Mouse (Mus musculus): Measurements from ENCODE around the gene Acsm1.

Gene Acsm1

DNA sequence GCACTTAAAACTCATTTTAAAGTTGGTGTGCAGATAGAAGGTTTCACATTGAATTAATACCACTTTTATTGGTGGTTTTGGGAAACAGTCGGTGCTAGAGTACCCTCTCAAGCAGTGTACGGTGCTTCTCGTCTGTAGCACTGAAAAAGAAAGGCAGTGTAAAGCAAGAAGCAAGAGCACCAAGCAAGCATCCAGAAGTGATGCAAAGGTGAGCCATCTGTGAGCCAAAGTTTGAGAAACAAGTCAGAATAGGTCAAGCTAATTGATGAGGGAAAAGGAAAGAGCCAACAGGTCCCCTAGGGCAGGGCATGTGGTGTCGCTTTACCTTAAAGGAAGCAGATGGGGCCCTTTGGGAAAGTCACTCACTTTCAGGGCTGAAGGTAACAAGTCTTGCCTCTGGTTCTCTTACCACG, at the start of gene Acsm1:
Gene Acsm1 (plus strand): TSS at position 363 of the 413 bp plus-strand sequence.
- DNase-seq = no peak

DNA sequence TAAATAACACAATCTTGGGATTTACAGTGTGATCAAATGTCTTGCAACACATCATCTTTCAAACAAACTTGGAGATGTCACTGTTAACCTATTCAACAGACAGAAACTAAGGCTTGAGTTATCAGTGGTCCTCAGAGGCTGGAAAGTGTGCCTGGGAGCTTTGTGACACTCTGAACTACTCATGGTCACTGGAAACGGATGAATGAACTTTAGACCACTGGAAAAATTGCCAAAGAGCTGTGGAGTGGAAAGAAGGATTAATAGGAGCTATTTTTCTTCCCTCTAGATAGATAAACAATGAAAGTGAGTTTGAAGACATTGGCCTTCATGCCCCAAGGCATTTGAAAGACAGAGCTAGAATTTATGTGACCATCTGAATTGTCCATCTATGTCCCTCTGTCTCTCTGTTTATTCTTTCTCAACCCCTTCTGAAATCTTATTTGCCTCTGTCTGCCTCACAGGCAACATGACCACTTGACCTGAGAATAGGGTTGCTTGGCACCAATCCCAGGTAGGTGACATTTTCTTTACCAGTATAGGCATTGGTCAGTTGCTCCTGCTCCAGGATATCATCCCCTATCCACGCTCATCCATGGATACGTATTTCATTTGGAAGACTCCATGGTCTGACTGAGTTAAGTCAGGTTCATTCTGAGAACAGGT, 46.9 kb upstream of the Acsm1 start:
- peak; percentile 88 for DNase-seq

- DNase-seq = peak; percentile 81
Measured at GRCm38 (mm10) chr7:119560452-119560835, 46.4 kb upstream of the Acsm1 start.

- peak; percentile 78 for DNase-seq
Measured at GRCm38 (mm10) chr7:119561441-119561840, 45.4 kb upstream of the Acsm1 start.

GRCm38 (mm10) chr7:119562476-119562875, 44.4 kb upstream of the Acsm1 start:
- DNase-seq = peak; percentile 76

- DNase-seq = peak; percentile 89
Measured at GRCm38 (mm10) chr7:119594530-119595107, 12.2 kb upstream of the Acsm1 start.

GRCm38 (mm10) chr7:119595306-119595705, 11.5 kb upstream of the Acsm1 start:
- DNase-seq = no peak

- peak; percentile 88 for DNase-seq
Measured at GRCm38 (mm10) chr7:119596536-119596935, 10.3 kb upstream of the Acsm1 start.

GRCm38 (mm10) chr7:119601195-119601953, 5.5 kb upstream of the Acsm1 start:
- peak; percentile 87 for DNase-seq

DNA sequence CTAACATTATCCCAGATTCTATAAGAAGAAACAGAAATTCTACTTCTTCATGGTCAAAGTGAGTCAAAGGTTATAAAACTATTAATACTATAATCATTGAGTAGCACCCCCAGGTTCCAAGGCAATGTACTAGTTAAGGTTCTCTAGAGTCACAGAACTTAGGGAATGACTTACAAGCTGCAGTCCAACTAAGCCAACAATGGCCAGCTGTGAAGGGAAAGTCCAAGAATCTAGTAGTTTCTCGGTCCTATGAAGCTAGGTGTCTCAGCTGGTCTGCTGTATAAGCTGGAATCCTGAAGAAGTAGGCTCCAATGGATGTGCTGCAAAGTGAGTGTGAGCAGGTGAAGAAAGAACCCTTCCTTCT, 4.9 kb upstream of the Acsm1 start:
- DNase-seq = peak; percentile 75

GRCm38 (mm10) chr7:119604903-119605483, 1.8 kb upstream of the Acsm1 start:
- DNase-seq = peak; percentile 92

GRCm38 (mm10) chr7:119605926-119606663, 731 bp upstream of the Acsm1 start:
- DNase-seq = peak; percentile 86

DNA sequence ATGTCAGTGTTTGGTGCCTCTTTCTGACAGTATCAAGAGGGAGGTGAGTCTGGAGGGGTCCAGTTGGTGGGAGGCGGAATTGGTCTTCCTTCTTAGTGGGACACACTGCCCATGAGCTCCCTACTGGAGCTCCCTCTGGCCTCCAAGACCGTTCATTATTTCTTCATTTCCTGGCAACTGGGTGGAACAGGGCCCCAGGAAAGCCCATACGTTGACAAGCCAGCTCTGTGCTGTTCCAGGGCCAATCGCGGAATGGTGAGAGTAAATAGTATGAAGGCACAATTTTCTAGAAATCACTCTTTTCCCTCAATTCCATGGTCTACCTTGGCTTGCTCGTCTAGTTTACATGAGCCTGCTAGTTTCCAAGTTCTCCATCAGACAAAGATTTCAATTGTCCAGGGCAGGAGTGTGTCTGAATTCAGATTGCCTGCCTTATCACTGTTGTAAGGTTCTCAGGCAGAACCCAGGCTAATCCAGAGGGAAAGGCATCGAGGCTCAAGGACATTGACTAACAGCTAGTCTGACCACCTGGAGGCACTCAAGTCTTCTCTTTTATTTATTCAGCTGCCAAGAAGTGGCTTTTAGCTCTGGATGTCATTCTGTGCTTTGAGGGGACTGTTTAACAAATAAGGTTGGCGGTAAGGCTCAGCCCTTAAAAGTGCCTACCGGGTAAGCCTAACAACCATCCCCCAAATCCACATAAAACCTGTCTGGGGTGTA, 1.1 kb downstream of the Acsm1 start:
- peak; percentile 48 for DNase-seq

GRCm38 (mm10) chr7:119616531-119616930, 9.7 kb downstream of the Acsm1 start:
- peak; percentile 75 for DNase-seq

DNA sequence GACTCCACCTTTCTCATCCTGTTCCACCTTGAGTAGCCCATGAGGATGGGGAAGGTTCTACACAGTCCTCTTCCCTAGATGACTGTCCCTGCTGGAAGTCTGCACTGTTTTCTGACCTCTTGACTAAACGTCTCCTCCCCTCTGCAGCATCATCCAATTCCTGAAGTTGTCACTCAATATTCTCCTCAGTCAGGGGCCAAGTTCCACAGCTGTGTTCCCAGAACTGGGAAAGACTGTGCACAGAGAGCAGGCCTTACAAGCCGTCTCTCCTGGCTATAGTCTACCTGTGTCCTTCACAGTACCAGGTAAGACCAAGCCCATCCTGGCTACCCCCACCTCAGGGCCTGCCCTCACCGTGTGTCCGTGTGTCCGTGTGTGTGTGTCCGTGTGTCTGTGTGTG, 10.8 kb downstream of the Acsm1 start:
- peak; percentile 82 for DNase-seq

DNA sequence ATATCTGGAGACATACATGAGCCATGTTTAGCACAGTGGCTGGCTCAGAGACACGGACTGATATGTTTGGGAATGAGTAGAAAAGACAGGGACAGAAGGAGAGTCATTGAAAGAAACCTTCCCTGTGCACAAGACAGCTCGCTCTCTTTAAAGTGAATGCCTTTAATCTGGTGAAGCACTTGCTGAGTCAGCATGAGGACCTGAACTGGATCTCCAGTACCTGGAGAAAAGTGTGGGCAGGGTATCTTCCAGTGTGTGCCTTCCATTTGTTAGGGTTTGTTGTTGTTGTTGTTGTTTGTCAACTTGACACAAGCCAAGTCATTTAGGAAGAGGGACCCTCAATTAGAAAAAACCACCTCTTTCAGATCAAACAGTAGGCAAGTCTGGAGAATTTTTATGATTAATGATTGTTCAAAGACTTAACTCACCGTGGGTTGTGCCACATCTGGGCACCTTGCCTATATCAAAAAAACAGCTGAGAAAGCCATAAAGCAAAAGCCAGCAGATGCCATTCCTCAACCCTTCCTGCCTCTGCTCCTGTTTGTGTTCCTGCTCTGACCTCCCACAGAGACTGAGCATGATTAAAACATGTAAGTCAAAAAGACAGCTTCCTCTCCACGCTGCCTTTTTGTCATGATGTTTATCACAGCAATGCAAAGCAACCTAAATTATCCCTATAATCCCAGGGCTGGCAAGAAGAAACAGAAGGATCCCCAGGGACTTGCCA, 11.5 kb downstream of the Acsm1 start:
- peak; percentile 82 for DNase-seq

DNA sequence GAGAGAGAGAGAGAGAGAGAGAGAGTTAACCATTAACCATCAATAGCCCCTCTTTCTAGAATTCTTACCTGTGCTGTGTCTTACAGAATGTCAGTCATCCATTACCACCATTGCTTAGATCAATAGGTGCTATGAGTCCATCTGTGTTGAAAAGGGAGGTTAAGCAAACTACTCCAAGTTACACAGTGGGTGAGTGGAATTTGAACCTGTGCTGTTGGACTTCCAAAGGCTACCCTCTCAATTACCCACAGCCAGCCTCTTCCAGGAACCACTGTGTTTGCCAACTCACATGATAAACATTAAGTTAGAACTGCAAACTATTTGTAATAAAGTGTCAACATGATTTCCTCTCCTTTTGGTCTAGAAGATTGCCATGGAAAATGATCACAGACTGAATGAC, 13.3 kb downstream of the Acsm1 start:
- DNase-seq = peak; percentile 87

GRCm38 (mm10) chr7:119638773-119639172, 31.9 kb downstream of the Acsm1 start:
- peak; percentile 72 for DNase-seq

- peak; percentile 82 for DNase-seq
Measured at GRCm38 (mm10) chr7:119642307-119642706, 35.5 kb downstream of the Acsm1 start.

- peak; percentile 91 for DNase-seq
Measured at GRCm38 (mm10) chr7:119667893-119668292, 61.1 kb downstream of the Acsm1 start.

DNA sequence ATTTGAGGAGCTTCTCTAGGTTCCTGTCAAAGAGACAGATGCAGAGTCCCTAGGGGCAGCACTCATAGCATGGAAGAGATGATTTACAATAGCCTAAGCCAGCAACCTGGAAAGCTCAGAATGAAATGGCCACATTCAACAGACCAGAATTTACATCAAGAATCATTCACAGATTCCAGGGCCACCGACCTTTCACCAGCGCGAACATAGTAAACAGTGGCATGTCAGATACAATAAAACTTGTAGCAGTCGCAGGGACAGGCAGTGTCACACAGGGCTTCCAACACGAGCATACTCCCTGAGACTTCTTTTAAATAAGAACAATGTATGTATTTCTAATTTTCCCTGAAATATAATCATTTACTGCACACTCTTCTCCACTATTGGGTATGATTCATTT, 63.6 kb downstream of the Acsm1 start:
- DNase-seq = peak; percentile 50

DNA sequence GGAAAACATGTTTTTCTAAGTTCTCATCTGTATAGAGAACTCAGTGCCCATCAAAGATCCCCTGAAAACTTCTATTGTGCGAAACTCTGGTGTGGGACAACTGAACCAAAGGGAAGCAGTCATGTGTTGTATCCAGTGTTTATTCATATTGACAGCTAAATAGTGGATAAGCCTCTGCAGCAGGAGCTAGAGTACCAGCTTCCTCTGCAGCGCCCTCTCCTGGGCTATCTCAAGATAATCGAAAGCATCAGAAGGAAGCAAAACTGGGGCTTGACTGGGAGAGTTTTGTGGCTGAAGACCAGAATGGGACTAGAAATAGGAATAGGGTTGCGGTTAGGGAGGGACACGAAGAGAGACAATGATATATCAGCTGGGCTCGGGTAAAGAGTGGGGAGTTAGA, 64.1 kb downstream of the Acsm1 start:
- DNase-seq = peak; percentile 64

Data from kidney, adult 9 months (tissue).